Mouse (Mus musculus) megakaryocyte progenitor cell, adult 5-6 weeks (primary cell): ENCODE results near the gene Trank1. TPM values are rescaled to one million over a fixed set of nuclear protein-coding genes. Genes with fewer than 3 reads are reported as not detected.
A peak's percentile ranks its signal among the peaks of the same experiment; 100 is the strongest.

ENCODE experiments used
- ATAC-seq: replicated peaks from 2 replicates; pipeline ENCODE4 v1.8.0; 2016; ENCODE audit warnings: mild to moderate bottlenecking, moderate TSS enrichment, inconsistent platforms; ENCODE audit not compliant: poor library complexity
- total RNA-seq, 2 experiments: library from RNA; stranded (forward) in 1 of 2; stranded (reverse) in 1 of 2; fragments of 157-497, 149-512 nt in 1 of 2; fragments of 200-1000 nt in 1 of 2; gene quantifications; 2 replicates each; pipeline versions ENCODE4 v1.2.3 to v1.2.4; 2015 to 2017

Gene Trank1
- total RNA-seq, 2 experiments from 2014 or later = not detected

DNA sequence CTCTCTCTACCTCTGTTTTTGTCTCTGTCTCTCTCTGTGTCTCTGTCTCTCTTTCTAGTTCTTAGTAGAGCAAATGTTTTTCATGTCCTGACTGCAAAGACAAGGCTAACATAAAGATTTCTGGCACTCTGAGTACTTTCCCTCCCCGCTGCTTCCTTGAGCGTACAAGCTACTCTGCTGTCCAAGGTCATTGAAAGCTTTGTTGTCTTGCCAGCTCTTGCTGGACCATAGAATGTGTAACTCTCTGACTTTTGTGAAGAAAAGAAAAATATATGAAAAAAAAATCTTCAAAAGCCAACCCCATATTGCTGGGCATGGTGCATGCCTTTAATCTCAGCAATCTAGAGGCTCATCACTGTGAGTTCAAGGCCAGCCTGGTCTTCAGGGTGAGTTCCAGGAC is 12.9 kb upstream of the Trank1 start:
- no peak for ATAC-seq

DNA sequence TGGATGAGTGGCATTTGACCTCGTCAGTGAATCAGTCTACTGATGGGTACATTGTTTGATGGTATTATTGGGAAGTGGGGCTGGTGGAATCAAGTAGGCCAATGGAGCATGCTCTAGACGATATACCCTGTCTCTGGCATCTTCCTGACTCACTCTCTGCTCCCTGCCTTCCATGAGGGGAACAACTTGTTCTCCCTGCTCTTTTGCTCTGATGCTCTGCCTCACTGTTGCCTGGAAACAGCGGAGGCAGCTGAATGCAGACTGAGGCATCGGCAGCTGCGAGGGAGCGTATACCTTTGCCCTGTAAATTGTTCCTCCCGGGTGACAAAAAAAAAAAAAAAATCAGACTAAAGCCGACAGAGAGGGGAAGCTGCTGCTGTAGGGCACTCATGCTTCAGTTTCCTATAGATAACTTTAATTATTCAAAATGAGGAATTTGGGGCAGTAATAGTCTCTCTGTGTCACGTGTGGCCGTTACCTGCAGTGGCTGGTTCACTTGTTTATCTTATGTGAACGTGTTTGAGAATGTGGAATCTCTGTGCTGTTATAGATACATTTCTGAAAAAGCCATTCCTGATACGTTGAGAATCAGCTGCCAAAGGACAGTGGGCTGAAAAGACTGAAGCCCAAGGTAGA is 9.2 kb upstream of the Trank1 start:
- ATAC-seq = no peak

GRCm38 (mm10) chr9:111304036-111304435 is 7.5 kb upstream of the Trank1 start:
- no peak for ATAC-seq

- ATAC-seq = no peak
These were observed 5.4 kb upstream of the Trank1 start for GRCm38 (mm10) chr9:111306142-111306541.

- ATAC-seq = no peak
These were observed 403 bp downstream of the Trank1 start for GRCm38 (mm10) chr9:111311843-111312441.

- no peak for ATAC-seq
These were observed 1.1 kb downstream of the Trank1 start for GRCm38 (mm10) chr9:111312442-111313141.

GRCm38 (mm10) chr9:111313299-111313698 is 1.8 kb downstream of the Trank1 start:
- ATAC-seq = no peak

DNA sequence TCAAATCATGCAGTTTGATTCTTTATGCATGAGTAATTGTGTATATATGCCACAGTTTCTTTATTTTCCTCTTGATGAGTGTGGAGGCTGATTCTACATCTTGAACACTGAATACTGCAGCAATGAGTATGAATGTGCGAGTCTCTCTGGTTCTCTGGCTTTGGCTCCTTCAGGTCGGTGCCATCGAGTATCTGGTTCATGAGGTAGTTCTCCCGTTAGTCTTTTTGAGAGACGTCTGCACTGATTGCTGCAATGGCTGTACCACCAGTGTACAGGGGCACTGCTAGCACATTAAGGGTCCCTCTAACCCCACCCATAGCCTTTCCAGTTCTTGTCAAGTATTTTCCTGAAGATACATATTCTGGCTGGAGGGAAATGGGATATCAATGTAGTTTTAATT is 2.3 kb downstream of the Trank1 start:
- ATAC-seq = no peak

- ATAC-seq = peak; percentile 91
These were observed 2.7 kb downstream of the Trank1 start for GRCm38 (mm10) chr9:111314219-111314618.

GRCm38 (mm10) chr9:111320912-111321311 is 9.4 kb downstream of the Trank1 start:
- no peak for ATAC-seq

DNA sequence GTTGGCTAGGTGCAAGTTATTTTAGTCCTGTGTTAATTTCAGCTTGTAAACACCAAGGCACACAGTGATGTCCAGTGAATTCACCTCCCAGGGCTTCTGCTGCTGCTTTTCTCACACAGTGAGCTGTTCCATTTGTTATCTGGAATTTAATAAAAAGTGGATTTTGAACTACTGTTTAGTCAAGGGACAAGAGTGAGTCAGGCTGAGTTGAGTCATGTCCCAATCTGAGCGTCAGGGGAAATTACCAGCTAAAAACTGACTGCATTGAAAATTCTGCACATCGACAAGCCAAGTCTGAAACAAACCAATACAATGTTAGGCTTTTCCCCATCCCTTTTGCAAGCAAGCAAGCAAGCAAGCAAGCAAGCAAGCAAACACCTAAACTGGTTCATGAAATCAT is 13.3 kb downstream of the Trank1 start:
- ATAC-seq = no peak

GRCm38 (mm10) chr9:111329881-111330280 is 18.3 kb downstream of the Trank1 start:
- ATAC-seq = peak; percentile 55

DNA sequence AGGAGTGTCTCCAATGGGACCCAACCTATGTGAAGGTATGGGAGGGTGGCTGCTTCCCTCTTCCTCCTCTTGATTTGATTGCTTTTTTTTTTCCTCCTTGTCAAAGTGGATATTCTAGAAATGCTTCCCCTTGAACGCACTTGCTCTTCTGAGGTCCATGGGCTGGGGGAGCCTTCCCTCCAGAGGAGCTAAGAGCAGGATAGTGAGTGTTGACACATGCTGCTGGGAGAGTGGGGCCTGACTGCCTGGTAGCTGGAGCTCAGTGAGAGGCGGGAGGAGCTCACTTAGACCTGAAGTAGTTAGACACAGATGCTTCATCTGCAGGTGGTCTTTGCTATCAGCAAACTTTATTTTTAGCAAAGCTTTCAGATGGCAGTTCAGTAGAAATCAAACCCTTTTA is 22.3 kb downstream of the Trank1 start:
- no peak for ATAC-seq

DNA sequence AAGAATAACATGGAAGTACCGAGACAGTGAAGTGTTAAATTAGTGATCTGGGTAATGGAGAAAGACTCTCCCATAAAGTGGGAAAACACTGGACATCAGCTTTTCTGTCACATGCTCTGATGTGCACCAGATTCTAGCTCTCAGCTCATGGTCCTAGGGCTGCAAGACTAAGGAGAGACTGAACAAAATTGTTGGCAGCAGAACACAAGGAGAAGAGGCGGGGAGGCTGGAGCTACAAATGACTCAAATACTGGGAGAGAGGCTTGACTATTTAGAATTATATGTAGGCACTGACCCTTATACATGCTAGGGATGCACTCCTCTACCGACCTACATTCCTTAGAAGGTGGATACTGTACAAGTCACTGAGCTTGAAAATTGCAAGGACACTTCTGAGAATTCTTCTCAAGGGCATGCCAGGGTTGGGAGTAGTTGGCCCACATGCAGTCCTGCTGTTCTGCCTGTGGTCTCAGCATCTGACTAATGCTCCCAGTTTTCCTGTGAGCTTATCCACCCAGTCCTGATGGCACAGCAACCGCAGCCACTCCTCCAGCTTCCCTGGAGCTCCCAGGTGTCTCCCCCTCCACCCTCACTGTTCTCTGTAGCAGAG is 23.1 kb downstream of the Trank1 start:
- no peak for ATAC-seq

- ATAC-seq = no peak
These were observed 39.7 kb downstream of the Trank1 start for GRCm38 (mm10) chr9:111351233-111351632.

GRCm38 (mm10) chr9:111351641-111352040 is 40.1 kb downstream of the Trank1 start:
- no peak for ATAC-seq

DNA sequence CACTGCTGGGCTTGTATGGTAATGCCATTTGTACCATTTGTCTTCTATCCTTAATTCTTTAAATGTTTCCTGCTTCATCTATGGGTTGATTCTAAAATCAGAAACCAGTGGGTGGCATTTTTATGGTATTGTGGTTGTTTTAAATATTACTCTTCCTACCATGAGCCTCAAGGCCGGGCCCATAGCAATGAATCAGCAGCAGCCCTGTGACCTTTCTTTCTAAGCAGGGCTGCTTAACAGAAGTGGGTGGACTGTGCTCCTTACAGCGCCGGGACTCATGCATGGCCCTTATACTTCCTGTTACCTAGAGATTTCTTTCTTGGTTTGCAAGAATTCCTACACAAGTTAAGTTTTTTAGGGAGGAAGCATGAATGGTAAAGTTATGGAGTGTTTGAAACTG is 41.1 kb downstream of the Trank1 start:
- no peak for ATAC-seq

- no peak for ATAC-seq
These were observed 43.5 kb downstream of the Trank1 start for GRCm38 (mm10) chr9:111355041-111355440.

DNA sequence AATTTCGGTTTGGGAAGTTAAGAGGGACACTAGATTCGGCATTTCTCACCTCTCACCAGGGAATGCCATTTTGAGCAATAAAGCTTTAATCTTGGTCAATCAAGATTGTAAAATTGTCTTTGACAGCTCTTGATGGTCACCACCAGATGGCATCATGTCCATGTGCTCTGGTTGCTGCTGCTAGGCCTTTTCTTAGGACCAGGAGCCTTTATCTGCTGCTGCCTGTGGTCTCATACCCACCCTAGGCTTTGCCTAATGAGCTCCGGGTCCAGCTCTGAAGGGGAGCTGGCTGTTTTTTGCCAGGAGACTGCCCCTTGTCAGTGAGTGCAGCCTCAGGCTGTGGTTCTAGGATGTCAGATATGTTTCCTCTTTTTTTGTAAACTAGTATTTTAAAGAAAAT is 44.8 kb downstream of the Trank1 start:
- 0 out of 2 replicates have a peak, but pooled peaks have one; percentile 20 for ATAC-seq

DNA sequence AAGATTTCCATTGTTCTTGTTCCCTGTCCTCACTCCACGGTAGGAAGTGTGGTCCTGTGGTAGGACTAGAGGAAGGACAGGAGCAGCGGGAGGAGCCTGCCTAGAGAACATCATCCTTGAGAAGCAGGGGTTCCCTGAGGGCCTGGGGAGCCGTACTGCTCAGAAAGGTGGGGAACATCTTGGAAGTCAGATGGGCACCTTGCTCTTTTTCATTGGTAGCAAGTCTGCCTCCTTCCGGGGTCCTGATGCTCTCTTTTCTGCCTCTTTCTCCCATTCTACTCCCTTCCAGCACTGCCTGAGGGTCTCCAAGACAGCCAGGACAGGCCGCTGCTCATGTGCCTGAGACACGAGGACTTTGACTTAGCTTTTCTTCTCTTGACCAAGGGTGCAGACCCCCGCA is 52.1 kb downstream of the Trank1 start:
- no peak for ATAC-seq

- ATAC-seq = no peak
These were observed 56.2 kb downstream of the Trank1 start for GRCm38 (mm10) chr9:111367713-111368112.

DNA sequence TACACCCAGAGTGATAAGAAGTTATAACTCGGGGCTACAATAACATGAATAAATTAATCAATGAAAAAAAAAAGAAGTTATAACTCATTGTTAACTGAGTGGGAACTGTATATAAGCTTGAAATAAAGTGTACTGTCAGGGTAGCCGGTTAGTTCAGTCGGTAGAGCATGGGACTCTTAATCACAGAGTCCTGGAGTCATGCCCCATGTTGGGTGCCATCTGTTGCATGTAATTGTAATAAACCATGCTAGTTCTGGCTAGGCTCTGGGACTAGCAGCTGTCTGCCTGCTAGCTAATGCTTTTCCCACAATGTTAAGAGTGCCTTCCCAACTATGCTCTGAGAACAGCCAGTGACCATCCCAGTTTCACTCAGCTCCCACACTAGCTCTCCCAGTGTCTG is 60.5 kb downstream of the Trank1 start:
- no peak for ATAC-seq
